22 mouse cellular contexts compared by ENCODE assay signal in genomic region chr2:45749379-45749778, GRCm38 (mm10).
"Had no signal": no experiment of that assay in that cellular context is flagged by ENCODE, and none has a peak within 500 bp of the region (broad histone marks: within the 10 kb centered on the region; RNA-seq: fewer than 3 reads in every experiment).

No protein-coding gene starts in this region.

- H3K27ac ChIP-seq: liver, embryonic 15.5 days; macrophage; neural tube, embryonic 13.5 days; neural tube, embryonic 15.5 days had no signal

- H3K9ac ChIP-seq: liver, embryonic 15.5 days; liver, postnatal 0 days; lung, embryonic 14.5 days; neural tube, embryonic 13.5 days; neural tube, embryonic 15.5 days had no signal

- H3K4me1 ChIP-seq: liver, embryonic 15.5 days; neural tube, embryonic 13.5 days; neural tube, embryonic 15.5 days had no signal

- DNase-seq: liver, postnatal 0 days; lung, embryonic 14.5 days; lung, postnatal 14 days; lung, postnatal 36 days; midbrain, embryonic 14.5 days; retina, postnatal 1 day; right cerebral cortex, adult 18-20 months; right cerebral cortex, postnatal 25 days; right cerebral cortex, postnatal 4 days; spleen, adult 18-20 months; thymus, adult 18-20 months; thymus, postnatal 14 days; thymus, postnatal 36 days had no signal

- H3K36me3 ChIP-seq: liver, embryonic 15.5 days; neural tube, embryonic 13.5 days; neural tube, embryonic 15.5 days had no signal

- ATAC-seq: liver, postnatal 0 days; lung, postnatal 0 days; midbrain, embryonic 16.5 days had no signal

- H3K4me3 ChIP-seq: liver, embryonic 15.5 days; megakaryocyte, embryonic 14.5 days; myocyte; neural tube, embryonic 13.5 days; neural tube, embryonic 15.5 days had no signal

- H3K27me3 ChIP-seq: liver, embryonic 15.5 days; megakaryocyte, embryonic 14.5 days; neural tube, embryonic 13.5 days; neural tube, embryonic 15.5 days had no signal

- H3K9me3 ChIP-seq: liver, embryonic 15.5 days; megakaryocyte, embryonic 14.5 days; neural tube, embryonic 13.5 days; neural tube, embryonic 15.5 days had no signal

- H3K4me2 ChIP-seq: liver, embryonic 15.5 days; lung, embryonic 14.5 days; midbrain, embryonic 11.5 days; neural tube, embryonic 13.5 days; neural tube, embryonic 15.5 days had no signal
